ENCODE assay signal across 9 mouse cellular contexts in genomic region chr1:90999911-91000601, GRCm38 (mm10). TPM values are rescaled to one million over a fixed set of nuclear protein-coding genes. Genes with fewer than 3 reads are reported as not detected.
DNase-seq lines count a peak whose midpoint lies in the region; ATAC-seq lines count a peak whose summit lies in the region.
"Had no signal": no experiment of that assay in that cellular context is flagged by ENCODE, and none has a peak within 500 bp of the region (broad histone marks: within the 10 kb centered on the region; RNA-seq: fewer than 3 reads in every experiment).

No protein-coding gene starts in this region.

- 56% methylated on average over 10 of the region's 10 CpGs for WGBS in lung, embryonic 15.5 days
- WGBS in heart, embryonic 10.5 days = 48% methylated on average over 10 of the region's 10 CpGs
- 69% methylated on average over 10 of the region's 10 CpGs for WGBS in limb, embryonic 10.5 days
- 64% methylated on average over 10 of the region's 10 CpGs for WGBS in stomach, embryonic 14.5 days

- H3K4me2 ChIP-seq in lung, embryonic 15.5 days = peak overlapping the region; percentile 94
- peak overlapping the region; percentile 98 for H3K4me2 ChIP-seq in stomach, embryonic 14.5 days (replicated peaks; ENCODE audit: low read depth, low read length)

- no peaks in the 10 kb centered on the region for H3K27me3 ChIP-seq in lung, embryonic 15.5 days
- H3K27me3 ChIP-seq in heart, embryonic 10.5 days (ENCODE audit: insufficient read depth, poor library complexity, severe bottlenecking) = 0 out of 2 replicates have a peak, but pooled peaks cover 4% of the 10 kb centered on the region
- peaks cover 16% of the 10 kb centered on the region; the same call in 1 of the 2 replicates for H3K27me3 ChIP-seq in limb, embryonic 10.5 days (ENCODE audit: low read depth, poor library complexity, severe bottlenecking)
- no peaks in the 10 kb centered on the region for H3K27me3 ChIP-seq in stomach, embryonic 14.5 days (ENCODE audit: control insufficient read depth, insufficient read depth, low read length)

- H3K27ac ChIP-seq in lung, embryonic 15.5 days = no peak overlapping the region
- peak overlapping the region; percentile 93 for H3K27ac ChIP-seq in heart, embryonic 10.5 days
- no peak overlapping the region for H3K27ac ChIP-seq in limb, embryonic 10.5 days
- H3K27ac ChIP-seq in stomach, embryonic 14.5 days (ENCODE audit: low read length) = no peak overlapping the region

- H3K4me3 ChIP-seq in lung, embryonic 15.5 days = no peak overlapping the region
- peak overlapping the region; percentile 80 for H3K4me3 ChIP-seq in heart, embryonic 10.5 days
- peak overlapping the region; percentile 87 for H3K4me3 ChIP-seq in limb, embryonic 10.5 days
- peak overlapping the region; percentile 74; the same call in 1 of the 2 replicates for H3K4me3 ChIP-seq in stomach, embryonic 14.5 days (ENCODE audit: low read depth, low read length)

- no peaks in the 10 kb centered on the region for H3K9me3 ChIP-seq in lung, embryonic 15.5 days
- H3K9me3 ChIP-seq in heart, embryonic 10.5 days = peaks cover 4% of the 10 kb centered on the region; the same call in 1 of the 2 replicates
- peaks cover 3% of the 10 kb centered on the region; the same call in 1 of the 2 replicates for H3K9me3 ChIP-seq in limb, embryonic 10.5 days (replicated peaks)
- H3K9me3 ChIP-seq in stomach, embryonic 14.5 days (ENCODE audit: control insufficient read depth, low read depth, low read length) = no peaks in the 10 kb centered on the region

- no peaks in the 10 kb centered on the region for H3K36me3 ChIP-seq in lung, embryonic 15.5 days
- peaks cover 4% of the 10 kb centered on the region; the same call in 1 of the 2 replicates for H3K36me3 ChIP-seq in heart, embryonic 10.5 days
- H3K36me3 ChIP-seq in limb, embryonic 10.5 days = no peaks in the 10 kb centered on the region
- no peaks in the 10 kb centered on the region for H3K36me3 ChIP-seq in stomach, embryonic 14.5 days (ENCODE audit: control insufficient read depth, insufficient read depth, low read length)

- no peak for ATAC-seq in lung, embryonic 15.5 days (ENCODE audit: borderline replicate concordance, extremely low read depth, low FRiP score, low TSS enrichment)
- no peak for ATAC-seq in stomach, embryonic 14.5 days (ENCODE audit: insufficient number of reproducible peaks, insufficient read depth, low FRiP score, low read depth)

- H3K9ac ChIP-seq in lung, embryonic 15.5 days = peak overlapping the region; percentile 65; the same call in 1 of the 2 replicates
- no peak overlapping the region for H3K9ac ChIP-seq in stomach, embryonic 14.5 days (replicated peaks; ENCODE audit: low read depth, low read length)

- DNase-seq in lung, adult 18-20 months = no peak
- DNase-seq in heart, embryonic 10.5 days (ENCODE audit: low spot score) = peak; percentile 79
- DNase-seq in limb, embryonic 10.5 days (ENCODE audit: low spot score) = no peak
- no peak for DNase-seq in urinary bladder, postnatal 10 days (ENCODE audit: low spot score)
- no peak for DNase-seq in c-Kit-positive CD71-positive TER-119-positive erythroid progenitor cells, embryonic 14.5 days (ENCODE audit: low spot score)
- DNase-seq in layer of hippocampus, postnatal 10 days (ENCODE audit: low spot score in 2 of 2) = no peak

- H3K4me1 ChIP-seq in lung, embryonic 15.5 days = peaks cover 33% of the 10 kb centered on the region
- H3K4me1 ChIP-seq in heart, embryonic 10.5 days = peaks cover 60% of the 10 kb centered on the region
- H3K4me1 ChIP-seq in limb, embryonic 10.5 days = peaks cover 23% of the 10 kb centered on the region
- H3K4me1 ChIP-seq in stomach, embryonic 14.5 days (ENCODE audit: control insufficient read depth, insufficient read depth, low read length) = peaks cover 12% of the 10 kb centered on the region

RNA-seq across cellular contexts. Expression of gene Lrrfip1, which starts 1.5 kb away (rescaled TPM):
- polyA plus RNA-seq in lung, embryonic 15.5 days (2015; fragmentation: Nextera tagmentation; extraction: Ambion mirVana) = 54.8 and 60.6 TPM in 2 replicates
- 91.6 and 129 TPM in 2 replicates for polyA plus RNA-seq in heart, embryonic 10.5 days (2016; fragmentation: Nextera tagmentation; extraction: Ambion mirVana)
- 21.2 and 21.7 TPM in 2 replicates for polyA plus RNA-seq in limb, embryonic 10.5 days (2016; fragmentation: Nextera tagmentation; extraction: Ambion mirVana)
- polyA plus RNA-seq in stomach, embryonic 14.5 days (2014; fragmentation: Nextera tagmentation; extraction: Ambion mirVana) = 54.3 and 60.7 TPM in 2 replicates
- 10 to 100 TPM; 73.9 to 88.3 TPM for total RNA-seq in layer of hippocampus, postnatal 10 days (2021)

RNA-seq across cellular contexts. Expression of gene Rab17, which starts 30.6 kb away (rescaled TPM):
- 3.1 and 3.8 TPM in 2 replicates for polyA plus RNA-seq in lung, embryonic 15.5 days (2015; fragmentation: Nextera tagmentation; extraction: Ambion mirVana)
- 0.71 and 0.94 TPM in 2 replicates for polyA plus RNA-seq in heart, embryonic 10.5 days (2016; fragmentation: Nextera tagmentation; extraction: Ambion mirVana)
- 0.34 and 0.69 TPM in 2 replicates for polyA plus RNA-seq in limb, embryonic 10.5 days (2016; fragmentation: Nextera tagmentation; extraction: Ambion mirVana)
- 5.4 and 5.6 TPM in 2 replicates for polyA plus RNA-seq in stomach, embryonic 14.5 days (2014; fragmentation: Nextera tagmentation; extraction: Ambion mirVana)
- under 1 TPM in 1 of 2 experiments, not detected in 1; 0.40 TPM for total RNA-seq in layer of hippocampus, postnatal 10 days (2021)

RNA-seq across cellular contexts. Expression of gene Prlh, which starts 47.1 kb away (rescaled TPM):
- polyA plus RNA-seq in lung, embryonic 15.5 days (2015; fragmentation: Nextera tagmentation; extraction: Ambion mirVana) = not detected in 2 replicates
- polyA plus RNA-seq in heart, embryonic 10.5 days (2016; fragmentation: Nextera tagmentation; extraction: Ambion mirVana) = not detected in 2 replicates
- polyA plus RNA-seq in limb, embryonic 10.5 days (2016; fragmentation: Nextera tagmentation; extraction: Ambion mirVana) = not detected in 2 replicates
- polyA plus RNA-seq in stomach, embryonic 14.5 days (2014; fragmentation: Nextera tagmentation; extraction: Ambion mirVana) = not detected in 2 replicates
- not detected for total RNA-seq in layer of hippocampus, postnatal 10 days (2021)
- polyA plus RNA-seq: large intestine, adult 2 months had no signal
